Mouse (Mus musculus) thymus, adult 18-20 months (tissue): Measurements from ENCODE around the gene Mmp9.

Source experiments
- DNase-seq, 2 experiments: peaks; one replicate each; pipeline ENCODE4 v3.0.0; 2022; ENCODE audit warnings: mixed read lengths in 2 of 2

The Mmp9 gene

GRCm38 (mm10) chr2:164940140-164940830, at the start of gene Mmp9:
Mmp9 (plus strand) TSS chr2:164940780.
- DNase-seq, result no peak

- no peak for DNase-seq
Observed at GRCm38 (mm10) chr2:164891056-164891834, 49.3 kb upstream of the Mmp9 start.

- DNase-seq, result no peak
Observed at GRCm38 (mm10) chr2:164891908-164892695, 48.5 kb upstream of the Mmp9 start.

GRCm38 (mm10) chr2:164892696-164893216, 47.8 kb upstream of the Mmp9 start:
- no peak for DNase-seq

- DNase-seq, result no peak
Observed at GRCm38 (mm10) chr2:164894048-164894447, 46.5 kb upstream of the Mmp9 start.

DNA sequence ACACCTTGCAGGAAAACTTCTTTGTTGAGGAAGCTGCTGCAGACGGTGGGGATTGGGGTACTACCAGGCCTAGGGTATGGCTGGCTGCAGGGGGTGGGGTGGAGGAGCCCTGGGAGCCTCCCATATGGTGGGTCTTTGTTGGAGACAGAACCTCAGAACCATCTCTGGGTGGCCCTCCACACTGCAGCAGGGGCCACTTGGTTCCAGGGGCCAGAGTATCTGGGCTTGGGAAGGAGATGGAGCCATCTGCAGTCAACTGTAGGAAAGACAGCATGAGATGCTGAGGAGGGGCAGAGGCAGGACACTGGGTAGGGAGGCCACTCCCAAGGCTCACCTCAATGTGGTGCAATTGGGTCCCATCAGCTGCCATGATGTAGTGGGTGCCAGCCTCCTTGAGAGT, 45.9 kb upstream of the Mmp9 start:
- no peak for DNase-seq

DNA sequence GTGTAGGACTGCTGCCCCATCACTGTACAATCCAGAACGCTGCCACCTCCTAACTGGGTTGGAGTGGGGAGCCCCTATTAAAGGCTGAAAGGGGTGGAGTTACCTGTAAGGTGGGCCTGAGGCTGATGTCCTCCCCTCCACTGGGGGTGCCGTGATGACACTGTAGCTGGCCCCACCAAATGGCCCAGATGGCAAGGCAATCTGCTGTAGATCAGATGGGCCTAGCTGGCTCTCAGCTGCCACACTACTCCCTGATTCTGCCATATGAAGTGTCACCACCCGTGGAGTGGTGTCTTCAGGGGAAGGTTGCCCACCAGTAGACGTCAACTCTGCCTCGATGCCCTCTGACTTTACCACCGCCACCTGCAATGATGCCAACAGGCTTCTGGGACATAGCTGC, 44.7 kb upstream of the Mmp9 start:
- no peak for DNase-seq

GRCm38 (mm10) chr2:164898008-164898407, 42.6 kb upstream of the Mmp9 start:
- DNase-seq, result no peak

DNA sequence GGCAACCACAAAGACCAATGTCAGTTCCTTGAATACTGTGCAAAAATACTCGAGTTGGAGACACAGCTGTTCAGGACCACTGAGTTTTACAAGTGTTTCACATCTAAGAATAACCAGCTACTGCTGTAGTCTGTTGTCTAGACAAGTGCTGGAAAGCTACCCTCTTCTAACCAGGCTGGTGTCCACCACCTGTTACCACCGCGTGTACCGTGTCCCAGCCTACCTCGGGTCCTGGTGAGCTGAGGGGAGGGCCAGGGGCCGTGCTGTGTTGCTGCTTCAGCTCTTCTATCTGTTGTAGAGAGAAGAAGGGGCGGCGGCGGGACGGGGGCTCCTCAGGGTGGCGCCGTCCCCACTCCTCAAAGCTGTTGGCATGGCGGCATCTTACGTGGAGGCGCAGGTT, 41.5 kb upstream of the Mmp9 start:
- no peak for DNase-seq

DNA sequence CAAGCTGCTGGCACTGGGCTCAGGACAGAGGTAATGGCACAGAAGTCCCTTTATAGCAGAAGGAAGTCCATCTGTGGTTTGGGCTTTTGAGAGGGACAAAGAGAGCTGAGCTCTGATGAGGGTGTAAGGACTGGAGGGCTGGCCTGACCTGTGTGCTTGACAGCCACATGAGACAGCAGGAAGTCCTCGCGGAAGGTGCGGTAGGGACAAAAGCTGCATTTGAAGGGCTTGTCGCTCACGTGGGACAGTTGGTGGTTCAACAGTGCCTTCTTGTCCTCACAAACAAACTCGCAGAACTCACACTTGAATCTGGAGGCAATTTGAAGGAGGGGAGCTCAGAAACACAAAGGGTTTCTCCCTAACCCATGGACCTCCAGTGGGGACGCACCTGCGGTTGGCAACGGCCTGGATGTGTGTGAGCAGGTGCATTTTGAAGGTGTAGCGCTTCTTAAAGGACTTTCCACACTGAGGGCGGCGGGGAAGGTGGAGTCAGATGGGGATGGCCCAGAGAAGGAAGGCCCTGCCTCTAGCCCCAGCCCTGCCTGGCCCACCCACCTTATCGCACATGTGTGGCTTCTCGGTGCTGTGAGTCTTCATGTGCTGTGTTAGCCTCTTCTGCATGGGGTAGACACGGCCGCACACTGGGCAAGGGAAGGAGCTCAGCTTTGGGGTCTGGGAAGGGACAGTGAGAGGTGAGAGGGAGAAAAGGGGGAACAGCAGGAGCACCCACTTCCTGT, 40.7 kb upstream of the Mmp9 start:
- DNase-seq, result no peak

DNA sequence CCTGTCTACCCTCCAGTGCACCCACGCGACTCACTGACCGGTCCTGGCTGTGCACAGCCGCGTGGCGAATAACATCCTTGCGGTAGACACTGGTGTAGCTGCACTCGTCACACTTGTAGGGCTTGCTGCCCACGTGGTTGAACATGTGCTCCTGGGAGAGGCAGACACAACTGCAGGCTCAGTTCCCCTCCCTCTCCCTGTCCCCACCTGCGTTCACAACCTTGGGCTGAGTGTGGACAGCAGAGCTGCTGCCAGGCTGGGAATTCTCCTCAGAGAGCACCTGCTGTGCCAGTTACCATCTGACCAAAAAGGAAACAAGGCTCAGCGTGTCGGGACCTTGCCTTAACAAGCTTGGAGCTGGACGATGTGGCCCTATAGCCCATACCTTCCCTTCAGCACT, 39.2 kb upstream of the Mmp9 start:
- DNase-seq, result no peak

- no peak for DNase-seq
Observed at GRCm38 (mm10) chr2:164903496-164903895, 37.1 kb upstream of the Mmp9 start.

DNA sequence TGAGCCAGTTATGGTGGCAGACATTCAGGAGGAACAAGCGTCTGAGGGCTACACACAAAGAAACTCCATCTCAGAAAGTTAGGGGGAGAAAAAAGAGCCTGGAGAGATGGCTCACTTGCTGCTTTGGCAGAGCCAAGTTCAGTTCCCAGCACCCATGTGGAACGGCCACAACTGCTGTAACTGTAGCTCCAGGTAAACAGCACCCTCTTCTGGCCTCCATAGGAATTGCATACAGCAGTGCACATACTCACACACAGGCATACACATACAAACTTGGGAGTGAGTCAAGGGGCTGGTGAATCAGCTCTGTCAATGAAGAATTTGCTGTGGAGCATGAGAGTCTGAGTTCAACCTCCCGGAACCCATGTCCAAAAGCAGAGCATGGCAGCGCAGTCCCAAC, 34.5 kb upstream of the Mmp9 start:
- DNase-seq, result no peak

DNA sequence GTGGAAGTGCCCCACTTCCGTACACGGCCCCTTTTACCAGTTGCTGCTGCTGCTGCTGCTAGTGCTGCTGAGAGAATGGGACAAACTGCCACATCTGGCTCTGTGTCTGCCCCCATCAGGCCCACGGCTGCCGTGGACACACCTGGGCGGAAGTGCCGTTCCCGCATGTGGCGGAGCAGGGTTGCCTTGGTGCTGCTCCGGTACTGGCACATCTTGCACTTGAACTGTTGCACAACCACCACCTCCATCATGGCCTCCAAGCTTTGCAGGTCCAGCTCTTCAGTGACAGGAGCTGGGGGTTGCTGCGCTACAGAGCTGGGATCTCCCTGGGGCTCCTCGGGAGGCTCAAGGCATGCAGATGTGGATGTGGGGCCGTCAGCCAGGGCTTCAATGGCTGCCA, 33.1 kb upstream of the Mmp9 start:
- DNase-seq, result no peak

DNA sequence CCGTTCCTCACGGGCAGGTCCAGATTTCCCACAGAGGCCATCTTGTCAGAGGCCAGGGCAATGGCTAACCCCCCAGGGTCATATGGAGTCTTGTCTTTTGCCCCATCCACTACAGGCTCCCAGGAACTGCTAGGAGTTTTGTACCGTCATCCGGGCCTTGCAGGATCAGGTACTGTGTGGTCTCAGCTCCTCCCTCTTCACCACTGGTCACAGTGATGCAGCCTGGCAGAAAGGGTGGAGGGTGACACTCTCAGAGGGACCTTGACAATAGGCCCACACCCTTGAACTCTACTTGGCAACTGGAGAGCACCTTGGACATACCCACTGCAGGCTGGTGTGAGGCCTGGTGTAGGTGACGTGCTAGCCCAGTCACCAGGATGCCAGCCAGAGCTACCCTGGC, 32.6 kb upstream of the Mmp9 start:
- DNase-seq, result no peak

DNA sequence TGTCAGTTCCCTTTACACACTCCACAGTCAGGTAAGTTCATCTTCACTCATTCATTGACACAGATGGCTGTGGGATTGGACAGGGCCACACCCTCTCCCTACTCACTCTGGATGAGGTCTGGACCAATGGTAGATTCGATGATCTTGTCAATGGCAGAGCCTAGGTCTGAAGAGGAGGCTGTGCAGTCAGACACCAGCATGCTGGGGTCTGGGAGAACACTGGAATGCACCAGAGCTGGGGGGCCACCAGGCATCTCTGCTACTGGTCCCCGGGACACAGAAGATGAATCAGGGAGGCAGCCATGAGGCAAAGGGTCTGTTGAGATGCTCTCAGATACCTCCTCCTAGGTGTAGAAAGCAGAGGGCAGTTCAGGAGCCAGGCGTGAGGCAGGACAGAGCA, 31.5 kb upstream of the Mmp9 start:
- no peak for DNase-seq

DNA sequence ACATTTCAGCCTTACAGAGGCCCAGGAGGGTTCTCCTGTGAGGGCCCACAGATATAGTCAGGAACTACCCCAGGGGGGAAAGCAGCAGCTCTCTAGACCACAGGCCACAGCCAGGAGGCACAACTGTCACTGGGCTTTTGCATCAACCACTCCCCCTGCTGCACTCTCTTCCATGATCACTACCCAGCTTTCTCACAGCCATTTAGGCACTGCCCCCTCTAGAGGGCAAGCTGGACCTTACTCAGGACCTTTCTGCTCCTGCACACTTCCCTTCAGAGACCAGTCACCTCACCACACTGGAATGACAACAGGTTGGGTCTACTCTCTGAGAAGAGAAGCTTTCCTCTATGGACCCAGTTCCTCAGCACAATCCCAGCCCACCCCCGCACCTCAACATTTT, 31.0 kb upstream of the Mmp9 start:
- no peak for DNase-seq

- DNase-seq, result no peak
Observed at GRCm38 (mm10) chr2:164910360-164911061, 30.1 kb upstream of the Mmp9 start.

DNA sequence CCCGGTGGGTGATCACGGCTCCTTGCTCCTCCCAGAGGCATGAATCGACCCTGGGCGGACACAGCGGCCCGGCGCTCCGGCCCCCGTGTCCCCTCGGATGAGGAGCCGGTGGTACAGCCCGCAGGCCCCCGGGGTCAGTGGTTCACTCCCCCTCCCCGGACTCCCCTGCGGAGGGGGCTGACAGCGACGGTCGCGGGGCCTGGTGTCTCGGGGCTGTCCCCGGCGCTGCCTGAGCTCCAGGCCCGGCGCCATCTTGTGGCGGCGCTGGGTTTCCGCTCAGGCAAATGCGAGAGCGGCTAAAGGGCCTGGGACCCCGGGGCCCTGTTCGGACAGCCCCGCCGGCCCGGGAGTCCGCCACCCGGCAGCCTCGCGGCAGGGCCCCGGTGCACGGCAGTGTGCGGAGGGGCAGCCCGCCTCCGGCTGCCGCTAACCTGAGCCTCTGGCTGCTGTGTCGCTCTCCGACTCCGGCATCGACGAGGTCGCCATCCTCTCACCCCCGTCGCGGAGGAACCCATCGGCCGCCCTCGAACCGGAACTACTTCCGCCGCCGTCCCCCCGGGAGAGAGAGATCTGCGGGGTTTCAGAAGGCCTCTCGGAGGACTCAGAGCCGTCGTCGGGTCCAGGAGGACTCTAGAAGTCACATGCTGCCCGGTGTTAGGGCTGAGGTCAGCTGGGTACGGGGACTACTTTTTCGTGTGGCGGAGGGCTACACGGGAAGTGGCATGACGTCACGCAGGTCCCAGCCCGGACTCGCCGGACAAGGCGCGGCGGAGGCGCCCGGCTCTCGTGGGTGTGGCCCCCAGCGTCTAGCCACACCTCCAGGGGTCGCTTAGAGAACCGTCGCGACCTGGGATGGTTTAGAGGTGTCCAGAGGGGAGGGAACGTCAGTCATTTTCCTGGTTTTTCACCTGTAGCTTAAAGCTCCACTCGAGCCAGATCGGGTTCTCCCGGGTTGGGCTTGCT, 29.2 kb upstream of the Mmp9 start, which contains the start of gene Zfp335:
Gene Zfp335, minus strand, starts transcription at position 672 of the 963 bp plus-strand sequence.
- DNase-seq, result peak; percentile 81 to 88

GRCm38 (mm10) chr2:164912151-164912550, 28.4 kb upstream of the Mmp9 start:
- no peak for DNase-seq
